Mouse (Mus musculus): Measurements from ENCODE around the gene Isyna1. TPM values are rescaled to one million over a fixed set of nuclear protein-coding genes. Genes with fewer than 3 reads are reported as not detected.
A peak's percentile ranks its signal among the peaks of the same experiment; 100 is the strongest.

The Isyna1 gene
- polyA plus RNA-seq, 1 experiment from 2014 or later = 171 TPM

- H3K27ac ChIP-seq (ENCODE audit: low read length) = no peak overlapping the region
These were observed 12.8 kb downstream of the Isyna1 start for GRCm38 (mm10) chr8:70606780-70607602.

DNA sequence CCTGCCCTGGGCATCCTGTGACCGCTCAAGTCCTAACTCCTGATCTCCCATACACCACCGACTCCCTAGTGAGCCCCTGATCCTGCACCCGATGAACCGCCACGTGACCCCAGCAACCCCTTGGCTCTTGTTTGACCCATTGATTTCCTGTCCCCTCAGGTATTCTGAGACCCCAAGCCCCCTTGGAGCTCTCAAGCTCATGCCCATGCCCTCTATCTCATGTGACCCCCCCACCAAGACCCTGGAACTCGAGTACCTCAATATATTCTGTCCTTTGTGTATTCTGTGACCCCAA, 13.4 kb downstream of the Isyna1 start:
- ATAC-seq = 0 out of 2 replicates have a peak, but pooled peaks have one; percentile 1
- no peaks in the 10 kb centered on the region for H3K27me3 ChIP-seq (ENCODE audit: control insufficient read depth, insufficient read depth, low read depth, low read length)
- H3K9me3 ChIP-seq (replicated peaks; ENCODE audit: control insufficient read depth, low read length, poor library complexity, severe bottlenecking) = no peaks in the 10 kb centered on the region
- peaks cover 49% of the 10 kb centered on the region for H3K4me1 ChIP-seq (ENCODE audit: control insufficient read depth, insufficient read depth, low read length)
- peak overlapping the region; percentile 68 for H3K4me3 ChIP-seq (ENCODE audit: low read depth, low read length)
- WGBS = 26% methylated on average over 6 of the region's 6 CpGs
- peak overlapping the region; percentile 79 for H3K9ac ChIP-seq (ENCODE audit: low read depth, low read length)
- H3K36me3 ChIP-seq (ENCODE audit: control insufficient read depth, insufficient read depth, low read length) = no peaks in the 10 kb centered on the region
- peak overlapping the region; percentile 85 for H3K4me2 ChIP-seq (ENCODE audit: low read length)
- peak overlapping the region; percentile 59; the same call in 1 of the 2 replicates for H3K27ac ChIP-seq (ENCODE audit: low read length)

More at GRCm38 (mm10) chr8:70606780-70607602, 12.8 kb downstream of the Isyna1 start:
- peak overlapping the region; percentile 68 for H3K4me3 ChIP-seq (ENCODE audit: low read depth, low read length)
- 67% methylated on average over 18 of the region's 18 CpGs for WGBS
- peak overlapping the region; percentile 85 for H3K4me2 ChIP-seq (ENCODE audit: low read length)
- H3K9me3 ChIP-seq (replicated peaks; ENCODE audit: control insufficient read depth, low read length, poor library complexity, severe bottlenecking) = no peaks in the 10 kb centered on the region
- no peak for ATAC-seq
- H3K9ac ChIP-seq (ENCODE audit: low read depth, low read length) = peak overlapping the region; percentile 79
- H3K4me1 ChIP-seq (ENCODE audit: control insufficient read depth, insufficient read depth, low read length) = peaks cover 49% of the 10 kb centered on the region
- H3K27me3 ChIP-seq (ENCODE audit: control insufficient read depth, insufficient read depth, low read depth, low read length) = no peaks in the 10 kb centered on the region
- no peaks in the 10 kb centered on the region for H3K36me3 ChIP-seq (ENCODE audit: control insufficient read depth, insufficient read depth, low read length)

GRCm38 (mm10) chr8:70607898-70608748, 13.9 kb downstream of the Isyna1 start:
- ATAC-seq = peak; percentile 13; the same call in 1 of the 2 replicates
- 1% methylated on average over 83 of the region's 84 CpGs for WGBS
- peak overlapping the region; percentile 59 for H3K27ac ChIP-seq (ENCODE audit: low read length)
- peaks cover 49% of the 10 kb centered on the region for H3K4me1 ChIP-seq (ENCODE audit: control insufficient read depth, insufficient read depth, low read length)
- H3K9me3 ChIP-seq (replicated peaks; ENCODE audit: control insufficient read depth, low read length, poor library complexity, severe bottlenecking) = no peaks in the 10 kb centered on the region
- peak overlapping the region; percentile 68 for H3K4me3 ChIP-seq (ENCODE audit: low read depth, low read length)
- H3K36me3 ChIP-seq (ENCODE audit: control insufficient read depth, insufficient read depth, low read length) = no peaks in the 10 kb centered on the region
- H3K27me3 ChIP-seq (ENCODE audit: control insufficient read depth, insufficient read depth, low read depth, low read length) = no peaks in the 10 kb centered on the region
- H3K9ac ChIP-seq (ENCODE audit: low read depth, low read length) = peak overlapping the region; percentile 79
- peak overlapping the region; percentile 85 for H3K4me2 ChIP-seq (ENCODE audit: low read length)

- no peak; the same call in 1 of the 2 replicates for ATAC-seq
- WGBS = 7% methylated on average over 26 of the region's 26 CpGs
- Histone ChIP-seq H3K9ac (ENCODE audit: low read depth, low read length) (peak within 1 kb of the TSS; percentile 79), H3K27me3 (ENCODE audit: control insufficient read depth, insufficient read depth, low read depth, low read length) (no peaks in the 10 kb centered on the region), H3K9me3 (replicated peaks; ENCODE audit: control insufficient read depth, low read length, poor library complexity, severe bottlenecking) (no peaks in the 10 kb centered on the region), H3K4me1 (ENCODE audit: control insufficient read depth, insufficient read depth, low read length) (peaks cover 49% of the 10 kb centered on the region), H3K27ac (ENCODE audit: low read length) (peak within 1 kb of the TSS; percentile 81), H3K4me2 (ENCODE audit: low read length) (peak within 1 kb of the TSS; percentile 85), H3K36me3 (ENCODE audit: control insufficient read depth, insufficient read depth, low read length) (no peaks in the 10 kb centered on the region), H3K4me3 (ENCODE audit: low read depth, low read length) (peak within 1 kb of the TSS; percentile 68)
These were observed 14.7 kb downstream of the Isyna1 start, which contains the start of gene Ssbp4 for GRCm38 (mm10) chr8:70608749-70609367. Ssbp4 (minus strand) TSS chr8:70608872.

- peak overlapping the region; percentile 37 for H3K4me3 ChIP-seq (ENCODE audit: low read depth, low read length)
- H3K4me2 ChIP-seq (ENCODE audit: low read length) = peak overlapping the region; percentile 85
- H3K4me1 ChIP-seq (ENCODE audit: control insufficient read depth, insufficient read depth, low read length) = peaks cover 48% of the 10 kb centered on the region
- WGBS = under 1% methylated on average over 31 of the region's 39 CpGs
- H3K27ac ChIP-seq (ENCODE audit: low read length) = peak overlapping the region; percentile 81
- no peaks in the 10 kb centered on the region for H3K36me3 ChIP-seq (ENCODE audit: control insufficient read depth, insufficient read depth, low read length)
- H3K27me3 ChIP-seq (ENCODE audit: control insufficient read depth, insufficient read depth, low read depth, low read length) = no peaks in the 10 kb centered on the region
- no peaks in the 10 kb centered on the region for H3K9me3 ChIP-seq (replicated peaks; ENCODE audit: control insufficient read depth, low read length, poor library complexity, severe bottlenecking)
- ATAC-seq = peak; percentile 16
- peak overlapping the region; percentile 50 for H3K9ac ChIP-seq (ENCODE audit: low read depth, low read length)
These were observed 15.2 kb downstream of the Isyna1 start for GRCm38 (mm10) chr8:70609368-70609848.

GRCm38 (mm10) chr8:70609849-70610795, 15.9 kb downstream of the Isyna1 start:
- 0 out of 2 replicates have a peak, but pooled peaks have one; percentile 4 for ATAC-seq

GRCm38 (mm10) chr8:70610796-70611771, 16.9 kb downstream of the Isyna1 start:
- peak overlapping the region; percentile 58 for H3K27ac ChIP-seq (ENCODE audit: low read length)
- peak overlapping the region; percentile 85 for H3K4me2 ChIP-seq (ENCODE audit: low read length)
- no peaks in the 10 kb centered on the region for H3K27me3 ChIP-seq (ENCODE audit: control insufficient read depth, insufficient read depth, low read depth, low read length)
- H3K36me3 ChIP-seq (ENCODE audit: control insufficient read depth, insufficient read depth, low read length) = no peaks in the 10 kb centered on the region
- H3K4me3 ChIP-seq (ENCODE audit: low read depth, low read length) = peak overlapping the region; percentile 35
- WGBS = under 1% methylated on average over 54 of the region's 54 CpGs
- H3K9me3 ChIP-seq (replicated peaks; ENCODE audit: control insufficient read depth, low read length, poor library complexity, severe bottlenecking) = no peaks in the 10 kb centered on the region
- H3K4me1 ChIP-seq (ENCODE audit: control insufficient read depth, insufficient read depth, low read length) = peaks cover 45% of the 10 kb centered on the region
- peak; percentile 1; the same call in 1 of the 2 replicates for ATAC-seq
- peak overlapping the region; percentile 62 for H3K9ac ChIP-seq (ENCODE audit: low read depth, low read length)

More at GRCm38 (mm10) chr8:70609849-70610795, 15.9 kb downstream of the Isyna1 start:
- Histone ChIP-seq H3K4me3 (ENCODE audit: low read depth, low read length) (peak overlapping the region; percentile 37), H3K4me1 (ENCODE audit: control insufficient read depth, insufficient read depth, low read length) (peaks cover 47% of the 10 kb centered on the region), H3K9ac (ENCODE audit: low read depth, low read length) (peak overlapping the region; percentile 50), H3K27me3 (ENCODE audit: control insufficient read depth, insufficient read depth, low read depth, low read length) (no peaks in the 10 kb centered on the region), H3K9me3 (replicated peaks; ENCODE audit: control insufficient read depth, low read length, poor library complexity, severe bottlenecking) (no peaks in the 10 kb centered on the region), H3K27ac (ENCODE audit: low read length) (peak overlapping the region; percentile 81), H3K36me3 (ENCODE audit: control insufficient read depth, insufficient read depth, low read length) (no peaks in the 10 kb centered on the region), H3K4me2 (ENCODE audit: low read length) (peak overlapping the region; percentile 85)
- 1% methylated on average over 42 of the region's 45 CpGs for WGBS
